Mouse (Mus musculus): ENCODE results near the gene Elavl3. TPM values are rescaled to one million over a fixed set of nuclear protein-coding genes. Genes with fewer than 3 reads are reported as not detected.

The Elavl3 gene
- polyA plus RNA-seq, 1 experiment, result 0.29 TPM

DNA sequence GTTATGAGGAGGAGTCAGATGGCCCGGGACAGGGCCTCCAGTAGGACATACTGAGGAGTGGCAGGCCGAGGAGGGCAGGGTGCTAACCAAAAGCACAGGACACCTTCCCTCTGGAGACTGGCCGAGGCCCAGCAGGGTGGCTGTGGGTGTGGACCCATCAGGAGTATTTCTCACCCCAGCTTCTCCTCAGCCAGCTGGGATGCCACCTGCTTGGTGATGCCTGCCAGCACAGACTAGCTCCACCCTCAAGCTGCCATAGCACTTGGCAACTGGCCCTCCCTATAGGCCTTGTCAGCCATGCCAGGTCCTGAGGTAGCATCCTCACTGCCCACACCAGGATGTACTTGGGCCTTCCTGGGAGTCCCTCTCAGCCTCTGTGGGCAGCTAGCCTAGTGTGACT is 12.5 kb upstream of the Elavl3 start:
- WGBS, result 25% methylated on average over 3 of the region's 3 CpGs
- no peak for DNase-seq (ENCODE audit: low read depth, low spot score)

DNA sequence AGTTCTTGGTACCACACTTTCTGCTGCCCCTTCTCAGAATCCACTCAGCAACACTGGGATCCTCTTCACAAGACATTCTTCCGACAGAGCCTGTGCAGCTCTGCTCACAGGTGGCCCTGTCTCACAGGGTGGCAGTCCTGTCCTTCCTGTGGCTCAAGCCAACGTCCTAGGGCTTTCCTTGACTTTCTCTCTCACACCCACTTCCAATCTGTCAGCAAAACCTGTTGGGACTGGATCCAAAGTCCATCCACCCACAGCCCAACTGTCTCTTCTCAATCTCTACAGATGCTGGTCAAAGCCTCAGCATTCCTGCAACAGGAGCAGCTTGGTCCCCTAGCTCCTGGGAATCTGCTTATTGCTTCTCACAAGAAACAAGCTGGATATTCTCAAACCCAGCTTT is 9.5 kb upstream of the Elavl3 start:
- WGBS, result 67% methylated on average over 2 of the region's 2 CpGs
- DNase-seq (ENCODE audit: low read depth, low spot score), result no peak

DNA sequence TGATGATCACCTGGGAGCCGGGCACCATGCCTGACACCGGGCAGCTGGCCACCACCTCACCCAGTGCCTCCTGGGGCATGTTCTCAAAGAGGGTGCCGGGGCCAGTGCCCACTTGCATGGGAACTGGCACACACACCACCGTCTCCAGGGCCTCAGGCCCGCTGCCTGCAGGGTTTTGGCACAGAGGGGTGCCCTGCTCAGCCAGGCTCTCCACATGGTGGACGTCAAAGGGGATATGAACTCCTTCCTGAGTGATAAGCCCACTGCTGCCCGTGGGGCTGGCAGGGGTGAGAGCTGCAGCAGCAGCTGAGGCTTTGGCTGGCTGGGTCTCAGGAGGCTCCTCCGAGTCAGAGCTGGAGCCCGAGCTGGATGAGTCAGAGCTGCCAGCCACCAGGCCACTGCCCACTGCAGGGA is 6.2 kb upstream of the Elavl3 start:
- WGBS, result 90% methylated on average over 9 of the region's 9 CpGs
- no peak for DNase-seq (ENCODE audit: low read depth, low spot score)

- DNase-seq (ENCODE audit: low read depth, low spot score), result no peak
- 96% methylated on average over 9 of the region's 9 CpGs for WGBS
Measured at GRCm38 (mm10) chr9:22057031-22057517, 5.3 kb upstream of the Elavl3 start.

- DNase-seq (ENCODE audit: low read depth, low spot score), result no peak
- WGBS, result 38% methylated on average over 9 of the region's 9 CpGs
Measured at GRCm38 (mm10) chr9:22056303-22056910, 4.6 kb upstream of the Elavl3 start.

DNA sequence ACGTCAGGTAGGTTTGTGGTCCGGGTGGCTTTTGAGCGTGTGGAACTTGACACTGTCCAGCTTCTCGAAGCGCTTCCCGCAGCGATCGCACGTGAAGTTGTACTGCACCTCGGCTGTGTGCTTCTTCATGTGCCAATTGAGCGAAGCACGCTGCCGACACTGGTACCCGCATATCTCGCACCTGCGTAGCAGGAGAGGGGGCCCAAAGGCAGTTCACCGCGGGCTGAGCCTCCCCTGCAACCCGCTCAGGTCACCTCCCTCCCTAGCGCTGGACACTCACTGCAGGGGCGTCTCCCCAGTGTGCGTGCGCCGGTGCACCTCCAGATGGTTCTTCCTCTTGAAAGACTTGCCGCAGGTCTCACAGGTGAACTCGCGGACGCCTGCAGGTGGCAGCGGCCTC is 3.9 kb upstream of the Elavl3 start:
- DNase-seq (ENCODE audit: low read depth, low spot score), result no peak
- WGBS, result 24% methylated on average over 29 of the region's 29 CpGs

DNA sequence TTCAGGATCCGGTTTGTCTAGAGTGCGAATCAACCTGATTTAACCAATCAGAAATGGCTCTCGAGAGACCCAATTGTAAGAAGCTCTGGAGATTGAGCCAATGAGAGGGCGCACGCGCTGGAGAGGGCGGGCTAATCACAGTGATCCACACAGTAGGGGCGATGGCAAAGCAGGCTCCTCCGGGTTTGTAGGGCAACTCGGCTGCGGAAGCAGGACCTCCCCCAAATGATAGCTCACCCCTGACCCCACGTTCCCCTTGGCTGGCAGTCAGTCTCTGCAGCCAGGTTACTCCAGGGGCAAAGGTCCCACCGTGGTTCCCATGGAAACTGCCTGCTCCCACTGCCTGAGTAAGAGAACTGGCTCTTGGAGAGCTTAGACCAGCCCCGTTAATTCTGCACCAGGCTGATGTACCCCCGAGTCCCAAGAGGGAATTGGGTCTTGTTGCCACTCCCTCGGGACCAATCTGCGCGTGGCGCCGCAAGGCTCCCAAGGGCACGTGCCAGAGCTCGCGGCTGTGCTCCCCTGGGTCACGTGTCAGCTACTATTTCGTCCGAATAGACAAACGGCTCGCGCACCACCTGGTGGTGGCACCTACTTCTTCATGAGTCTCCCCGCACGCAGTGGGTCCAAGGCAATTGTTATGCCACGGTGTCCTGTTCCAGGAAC is 2.7 kb upstream of the Elavl3 start:
- DNase-seq (ENCODE audit: low read depth, low spot score), result no peak
- WGBS, result 3% methylated on average over 32 of the region's 32 CpGs

- 29% methylated on average over 6 of the region's 7 CpGs for WGBS
- no peak for DNase-seq (ENCODE audit: low read depth, low spot score)
Measured at GRCm38 (mm10) chr9:22053657-22054056, 1.8 kb upstream of the Elavl3 start.

- no peak for DNase-seq (ENCODE audit: low read depth, low spot score)
- 3% methylated on average over 67 of the region's 67 CpGs for WGBS
Measured at GRCm38 (mm10) chr9:22051161-22051957, 464 bp downstream of the Elavl3 start.

DNA sequence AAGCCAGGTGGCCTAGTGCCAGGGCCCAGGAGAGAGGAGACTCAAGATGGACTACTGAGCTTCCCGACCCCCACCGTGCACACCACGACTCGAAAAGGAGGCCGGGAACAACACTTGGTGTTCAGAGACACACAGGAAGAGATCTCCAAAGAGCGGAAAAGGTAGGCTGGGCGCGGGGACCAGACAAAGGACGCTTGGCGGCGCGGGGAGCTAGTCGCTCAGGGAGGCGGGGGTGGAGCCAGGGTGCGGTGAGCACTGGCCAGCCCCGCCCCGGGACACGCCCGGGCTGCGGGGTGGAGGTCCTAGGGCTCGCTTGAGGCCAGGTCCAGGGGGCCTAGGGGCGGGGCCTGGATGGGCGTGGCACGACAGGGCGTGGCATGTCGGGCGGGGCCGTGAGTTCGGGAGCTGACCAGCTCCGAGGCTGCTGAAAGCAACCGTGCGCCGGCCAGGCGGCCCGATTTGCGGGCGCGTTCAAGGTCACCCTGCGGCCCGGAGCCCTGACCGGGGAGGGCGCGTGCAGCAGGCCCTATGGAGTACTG is 1.4 kb downstream of the Elavl3 start:
- 1% methylated on average over 43 of the region's 43 CpGs for WGBS
- DNase-seq (ENCODE audit: low read depth, low spot score), result no peak

GRCm38 (mm10) chr9:22049721-22050270 is 2.0 kb downstream of the Elavl3 start:
- 47% methylated on average over 4 of the region's 4 CpGs for WGBS
- no peak for DNase-seq (ENCODE audit: low read depth, low spot score)

GRCm38 (mm10) chr9:22049315-22049714 is 2.5 kb downstream of the Elavl3 start:
- DNase-seq (ENCODE audit: low read depth, low spot score), result no peak
- WGBS, result 33% methylated on average over 11 of the region's 11 CpGs

DNA sequence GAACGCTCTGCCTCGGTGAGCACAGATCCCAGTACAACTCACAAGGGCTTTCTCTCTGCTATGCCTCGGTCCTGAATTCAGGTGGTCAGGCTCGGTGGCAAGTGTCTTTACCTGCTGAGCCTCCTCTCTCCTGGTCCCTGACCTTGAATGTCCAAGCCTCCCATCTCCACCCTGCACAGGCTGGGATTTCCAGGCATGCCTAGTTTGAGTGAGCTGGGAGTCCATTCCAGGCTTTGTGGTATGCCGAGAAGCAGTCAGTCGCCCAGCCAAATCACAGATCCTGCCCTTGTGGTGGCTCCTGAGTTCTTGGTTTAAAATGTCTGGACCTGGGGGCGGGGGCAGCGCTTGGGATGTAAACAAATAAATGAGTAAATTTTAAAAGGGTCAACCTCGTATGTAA is 4.5 kb downstream of the Elavl3 start:
- WGBS, result 52% methylated on average over 9 of the region's 9 CpGs

GRCm38 (mm10) chr9:22041832-22042231 is 10.0 kb downstream of the Elavl3 start:
- WGBS, result 60% methylated on average over 2 of the region's 2 CpGs
- DNase-seq (ENCODE audit: low read depth, low spot score), result no peak

More for the DNA sequence above, 4.5 kb downstream of the Elavl3 start:
- no peak for DNase-seq (ENCODE audit: low read depth, low spot score)

DNA sequence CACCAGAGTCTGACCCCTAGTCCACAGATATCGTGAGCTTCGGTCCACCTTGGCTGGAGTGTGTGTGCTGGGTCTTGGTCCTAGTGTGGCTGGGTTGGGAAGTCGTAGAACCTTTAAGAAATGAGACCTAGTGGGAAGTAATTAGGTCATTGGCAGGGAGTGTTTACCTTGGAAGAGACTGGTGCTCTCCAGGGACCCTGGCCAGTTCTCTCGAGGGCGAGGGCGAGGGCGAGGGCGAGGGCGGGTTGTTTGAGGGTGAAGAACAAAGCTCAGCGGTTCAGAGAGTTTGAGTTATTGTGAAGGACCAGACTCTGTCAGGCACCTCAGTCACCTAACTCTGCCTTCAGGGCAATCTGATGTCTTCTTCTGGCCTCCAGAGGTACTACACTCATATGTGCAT is 14.0 kb downstream of the Elavl3 start:
- 44% methylated on average over 10 of the region's 10 CpGs for WGBS
- DNase-seq (ENCODE audit: low read depth, low spot score), result no peak

DNA sequence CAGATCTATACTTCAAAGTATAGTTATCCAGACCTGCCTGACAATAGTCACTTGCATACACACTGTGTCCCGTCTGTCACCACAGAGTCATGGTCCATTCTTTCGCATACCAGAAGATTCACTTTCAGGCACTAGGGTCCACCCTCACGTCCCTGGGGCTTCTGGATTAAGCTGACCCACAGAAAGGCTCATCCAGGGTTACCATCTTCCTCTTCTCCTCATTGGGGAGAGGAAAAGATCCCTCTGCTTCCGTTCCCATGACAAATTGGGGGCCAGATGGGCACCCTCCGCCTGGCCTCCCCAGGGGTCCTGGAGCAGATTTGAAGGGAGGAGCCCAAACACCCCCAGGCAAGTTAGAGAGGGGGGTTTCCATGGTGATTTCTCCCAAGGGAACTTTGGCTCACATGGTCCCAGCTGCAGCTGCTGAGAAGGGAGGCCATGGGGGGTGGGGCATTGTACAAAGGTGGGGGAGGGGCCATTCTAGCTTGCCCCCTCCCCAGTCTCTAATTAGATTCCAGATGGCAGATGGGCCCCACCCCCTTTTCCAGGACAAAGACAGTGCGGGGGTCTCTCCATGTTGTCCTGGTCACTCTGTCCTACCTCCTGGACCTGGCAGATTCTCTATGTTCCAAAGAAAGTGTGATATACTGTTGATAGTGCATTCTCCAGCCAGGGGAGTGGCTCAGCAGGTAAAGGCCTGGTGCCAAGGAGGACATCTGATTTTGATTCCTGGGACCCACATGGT is 16.4 kb downstream of the Elavl3 start:
- WGBS, result 72% methylated on average over 6 of the region's 6 CpGs
- DNase-seq (ENCODE audit: low read depth, low spot score), result no peak

GRCm38 (mm10) chr9:22030386-22030785 is 21.4 kb downstream of the Elavl3 start:
- 92% methylated on average over 9 of the region's 9 CpGs for WGBS
- no peak for DNase-seq (ENCODE audit: low read depth, low spot score)

GRCm38 (mm10) chr9:22028467-22028866 is 23.4 kb downstream of the Elavl3 start:
- DNase-seq (ENCODE audit: low read depth, low spot score), result no peak
- 44% methylated on average over 7 of the region's 7 CpGs for WGBS

GRCm38 (mm10) chr9:22024592-22024991 is 27.2 kb downstream of the Elavl3 start:
- WGBS, result 55% methylated on average over 8 of the region's 8 CpGs
- DNase-seq (ENCODE audit: low read depth, low spot score), result no peak

Data from large intestine, adult 2 months (tissue).